16 mouse cellular contexts compared by ENCODE assay signal in genomic region chr1:138246438-138247164, GRCm38 (mm10). TPM values are rescaled to one million over a fixed set of nuclear protein-coding genes. Genes with fewer than 3 reads are reported as not detected.
DNase-seq lines count a peak whose midpoint lies in the region; ATAC-seq and TF ChIP-seq lines count a peak whose summit lies in the region.
"Had no signal": no experiment of that assay in that cellular context is flagged by ENCODE, and none has a peak within 500 bp of the region (broad histone marks: within the 10 kb centered on the region; RNA-seq: fewer than 3 reads in every experiment).

No protein-coding gene starts in this region.

- no peak overlapping the region for H3K27ac ChIP-seq in forebrain, embryonic 12.5 days
- H3K27ac ChIP-seq in forebrain, embryonic 16.5 days (ENCODE audit: low read length), result no peak overlapping the region
- H3K27ac ChIP-seq in spleen, adult 2 months (ENCODE audit: insufficient read depth, low read length), result peak overlapping the region; percentile 43; the same call in 1 of the 2 replicates
- H3K27ac ChIP-seq in limb, embryonic 12.5 days, result no peak overlapping the region
- H3K27ac ChIP-seq: heart, embryonic 15.5 days had no signal

- no peaks in the 10 kb centered on the region for H3K36me3 ChIP-seq in forebrain, embryonic 12.5 days (replicated peaks)
- H3K36me3 ChIP-seq in forebrain, embryonic 16.5 days (ENCODE audit: control insufficient read depth, insufficient read depth), result no peaks in the 10 kb centered on the region
- no peaks in the 10 kb centered on the region for H3K36me3 ChIP-seq in spleen, adult 2 months (ENCODE audit: control insufficient read depth, insufficient read depth, low read length)
- no peaks in the 10 kb centered on the region for H3K36me3 ChIP-seq in limb, embryonic 12.5 days
- H3K36me3 ChIP-seq: heart, embryonic 15.5 days had no signal

- no peaks in the 10 kb centered on the region for H3K9me3 ChIP-seq in forebrain, embryonic 12.5 days
- no peaks in the 10 kb centered on the region for H3K9me3 ChIP-seq in forebrain, embryonic 16.5 days (ENCODE audit: control insufficient read depth, low read length)
- no peaks in the 10 kb centered on the region; the same call in 1 of the 2 replicates for H3K9me3 ChIP-seq in limb, embryonic 12.5 days
- H3K9me3 ChIP-seq: heart, embryonic 15.5 days had no signal

- no peak overlapping the region for H3K4me3 ChIP-seq in forebrain, embryonic 12.5 days (replicated peaks)
- no peak overlapping the region for H3K4me3 ChIP-seq in forebrain, embryonic 16.5 days (replicated peaks; ENCODE audit: low read length)
- H3K4me3 ChIP-seq in spleen, adult 2 months (ENCODE audit: extremely low read depth, insufficient read depth, insufficient read length), result no peak overlapping the region
- H3K4me3 ChIP-seq in limb, embryonic 12.5 days (replicated peaks), result no peak overlapping the region
- H3K4me3 ChIP-seq: heart, embryonic 15.5 days had no signal

- no peaks in the 10 kb centered on the region for H3K27me3 ChIP-seq in forebrain, embryonic 12.5 days
- no peaks in the 10 kb centered on the region for H3K27me3 ChIP-seq in forebrain, embryonic 16.5 days (replicated peaks; ENCODE audit: control insufficient read depth, insufficient read depth, low read length)
- no peaks in the 10 kb centered on the region for H3K27me3 ChIP-seq in spleen, adult 2 months (ENCODE audit: control insufficient read depth, insufficient read depth, low read length)
- H3K27me3 ChIP-seq in limb, embryonic 12.5 days, result no peaks in the 10 kb centered on the region
- H3K27me3 ChIP-seq: heart, embryonic 15.5 days had no signal

- 83% methylated on average over 7 of the region's 7 CpGs for WGBS in forebrain, embryonic 12.5 days
- 82% methylated on average over 7 of the region's 7 CpGs for WGBS in forebrain, embryonic 16.5 days
- 52% methylated on average over 7 of the region's 7 CpGs for WGBS in spleen, adult 2 months
- WGBS in limb, embryonic 12.5 days, result 51% methylated on average over 7 of the region's 7 CpGs

- no peak for TF ChIP-seq POLR2A in spleen, adult 2 months (IDR thresholded peaks at IDR 0.05; ENCODE audit: low read depth, low read length)

- DNase-seq in spleen, adult 2 months (ENCODE audit: low read depth in 1 of 2, low spot score in 2 of 2), result peak in 1 of 2 experiments; percentile 38
- no peak for DNase-seq in spleen, adult 12 weeks (ENCODE audit: low spot score)
- DNase-seq in retina, postnatal 1 day, result peak; percentile 33
- no peak for DNase-seq in urinary bladder, postnatal 4 days (ENCODE audit: low spot score in 2 of 2)
- no peak for DNase-seq in urinary bladder, adult 2 months (ENCODE audit: low spot score)
- DNase-seq: cerebellum, adult 11 months; gastrocnemius, postnatal 14 days; kidney, postnatal 4 days had no signal

- no peak for TF ChIP-seq CTCF in spleen, adult 2 months (IDR thresholded peaks at IDR 0.05; ENCODE audit: extremely low read depth, insufficient read depth, insufficient read length, insufficient replicate concordance)

- H3K9ac ChIP-seq in forebrain, embryonic 12.5 days, result no peak overlapping the region
- H3K9ac ChIP-seq in forebrain, embryonic 16.5 days (replicated peaks; ENCODE audit: low read depth, low read length), result no peak overlapping the region
- H3K9ac ChIP-seq in limb, embryonic 12.5 days (replicated peaks), result no peak overlapping the region
- H3K9ac ChIP-seq: heart, embryonic 15.5 days had no signal

- 0 out of 2 replicates have a peak, but pooled peaks have one; percentile 51 for ATAC-seq in forebrain, embryonic 12.5 days (ENCODE audit: low FRiP score)
- ATAC-seq in forebrain, embryonic 16.5 days, result no peak
- ATAC-seq in limb, embryonic 12.5 days (ENCODE audit: insufficient number of reproducible peaks, insufficient read depth, low FRiP score, low TSS enrichment, low read depth), result 0 out of 2 replicates have a peak, but pooled peaks have one; percentile 45
- ATAC-seq: lung, postnatal 0 days had no signal

- 0 out of 2 replicates have a peak, but pooled peaks cover 6% of the 10 kb centered on the region for H3K4me1 ChIP-seq in forebrain, embryonic 12.5 days
- H3K4me1 ChIP-seq in forebrain, embryonic 16.5 days (replicated peaks; ENCODE audit: control insufficient read depth, insufficient read depth, low read length), result peaks cover 12% of the 10 kb centered on the region
- H3K4me1 ChIP-seq in spleen, adult 2 months (ENCODE audit: control insufficient read depth, insufficient read depth, insufficient read length), result peaks cover 21% of the 10 kb centered on the region
- peaks cover 33% of the 10 kb centered on the region for H3K4me1 ChIP-seq in limb, embryonic 12.5 days (replicated peaks)

- no peak overlapping the region for H3K4me2 ChIP-seq in forebrain, embryonic 12.5 days
- H3K4me2 ChIP-seq in forebrain, embryonic 16.5 days (ENCODE audit: low read length), result no peak overlapping the region
- no peak overlapping the region for H3K4me2 ChIP-seq in limb, embryonic 12.5 days
- H3K4me2 ChIP-seq: heart, embryonic 15.5 days; liver, embryonic 11.5 days had no signal

RNA-seq across cellular contexts. Expression of gene Atp6v1g3, which starts 26.9 kb away (rescaled TPM):
- 0.23 TPM in 1 of 2 replicates, not detected in the other for polyA plus RNA-seq in forebrain, embryonic 12.5 days (2016; fragmentation: Nextera tagmentation; extraction: Ambion mirVana)
- polyA plus RNA-seq in forebrain, embryonic 16.5 days (2015; fragmentation: Nextera tagmentation; extraction: Ambion mirVana), result not detected in 2 replicates
- not detected in 2 replicates for polyA plus RNA-seq in spleen, adult 2 months (2012; rRNA removed)
- polyA plus RNA-seq in limb, embryonic 12.5 days (2016; fragmentation: Nextera tagmentation; extraction: Ambion mirVana), result 8.7 and 9.7 TPM in 2 replicates
- polyA plus RNA-seq in urinary bladder, adult 2 months (2012; rRNA removed), result not detected in 2 replicates
- polyA plus RNA-seq: cortical plate, adult 2 months; heart, embryonic 15.5 days; intestine, embryonic 14.5 days; liver, embryonic 11.5 days had no signal
